In the genomic region with DNA sequence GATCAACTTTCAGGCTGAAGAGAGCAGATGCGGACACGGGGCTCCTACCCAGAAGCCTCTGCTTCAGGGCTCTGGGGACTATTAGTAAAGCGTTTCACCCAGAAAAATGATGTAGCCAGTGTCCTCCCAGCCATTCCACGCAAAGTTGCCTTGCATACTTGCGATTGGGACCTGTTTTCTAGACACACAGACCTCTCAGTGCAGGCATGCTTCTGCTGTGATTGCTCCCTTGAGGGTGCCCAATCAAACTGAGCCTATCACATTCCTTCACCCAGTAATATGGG, we compare ENCODE assay signal across 24 mouse cellular contexts. TPM values are rescaled to one million over a fixed set of nuclear protein-coding genes. Genes with fewer than 3 reads are reported as not detected.
DNase-seq lines count a peak whose midpoint lies in the region; ATAC-seq and TF ChIP-seq lines count a peak whose summit lies in the region.
"Had no signal": no experiment of that assay in that cellular context is flagged by ENCODE, and none has a peak within 500 bp of the region (broad histone marks: within the 10 kb centered on the region; RNA-seq: fewer than 3 reads in every experiment).

No protein-coding gene starts in this region.

- intact Hi-C loops in gastrocnemius, adult 2 months (cut with DNase I) = no loop called here
- intact Hi-C loops in gastrocnemius, postnatal 36 days (cut with DNase I) = no loop called here
- intact Hi-C loops in left cerebral cortex, adult 2 months (cut with DNase I) = no loop called here

- peak overlapping the region; percentile 68 for H3K27ac ChIP-seq in gastrocnemius, adult 2 months
- H3K27ac ChIP-seq in left cerebral cortex, adult 2 months = peak overlapping the region; percentile 67
- H3K27ac ChIP-seq: heart, embryonic 13.5 days; hindbrain, embryonic 14.5 days; lung, embryonic 15.5 days; midbrain, embryonic 10.5 days; midbrain, embryonic 15.5 days had no signal

- peak overlapping the region; percentile 4; the same call in 1 of the 2 replicates for H3K4me3 ChIP-seq in gastrocnemius, adult 2 months
- H3K4me3 ChIP-seq in left cerebral cortex, adult 2 months = no peak overlapping the region
- H3K4me3 ChIP-seq: heart, adult 2 months; heart, embryonic 13.5 days; lung, embryonic 15.5 days; midbrain, embryonic 10.5 days; midbrain, embryonic 15.5 days had no signal

- peak; percentile 25 for DNase-seq in adrenal gland, postnatal 10 days
- no peak for DNase-seq in adrenal gland, adult 18-20 months (ENCODE audit: low spot score in 2 of 2)
- peak; percentile 23 for DNase-seq in gastrocnemius, adult 2 months
- DNase-seq in gastrocnemius, postnatal 36 days = no peak
- DNase-seq in left cerebral cortex, adult 2 months (ENCODE audit: extremely low spot score in 1 of 2, low spot score in 2 of 2) = no peak
- no peak for DNase-seq in left cerebral cortex, adult 8-10 months (ENCODE audit: low spot score in 2 of 2)
- DNase-seq: cerebellum, adult 2 months; cerebellum, postnatal 14 days; heart, adult 2 months; heart, postnatal 10 days; kidney, adult 9 months; kidney, postnatal 10 days; spleen, adult 18-20 months; thymus, postnatal 14 days had no signal

- no peak for ATAC-seq in monocyte, adult 5-6 weeks (replicated peaks; ENCODE audit: insufficient number of reproducible peaks, low FRiP score, low TSS enrichment, poor library complexity, severe bottlenecking)
- ATAC-seq: forebrain, embryonic 14.5 days; intestine, postnatal 0 days; midbrain, embryonic 15.5 days had no signal

- no peak for TF ChIP-seq CTCF in gastrocnemius, adult 2 months (IDR thresholded peaks at IDR 0.05)
- TF ChIP-seq CTCF in left cerebral cortex, adult 2 months (IDR thresholded peaks at IDR 0.05) = no peak

RNA-seq across cellular contexts. Expression of gene Steap4, which starts 42.0 kb away (rescaled TPM):
- 10 to 100 TPM; 36.1 to 42.8 TPM for total RNA-seq in adrenal gland, postnatal 10 days (2021)
- total RNA-seq in adrenal gland, adult 18-20 months (2021) = 10 to 100 TPM; 12.6 to 64.5 TPM
- total RNA-seq in gastrocnemius, adult 2 months (2021) = 10 to 100 TPM; 20.0 to 20.8 TPM
- total RNA-seq in gastrocnemius, postnatal 36 days (2021) = 10 to 100 TPM; 16.5 to 19.1 TPM
- total RNA-seq in left cerebral cortex, adult 2 months (2021) = under 1 TPM; 0.09 to 0.14 TPM
- total RNA-seq in left cerebral cortex, adult 8-10 months (2022) = under 1 TPM; 0.11 to 0.21 (median 0.15) TPM
- total RNA-seq in monocyte, adult 5-6 weeks (2017) = not detected in 3 replicates
- total RNA-seq: hematopoietic stem cell, adult 5-6 weeks; megakaryocyte progenitor cell, adult 5-6 weeks had no signal

Comparison
In these comparisons a context has a peak if more than half of its experiments do, and no peak if none do; other contexts are left out.
1. DNase-seq: peak in adrenal gland, postnatal 10 days (single experiment) and gastrocnemius, adult 2 months (single experiment); none in adrenal gland, adult 18-20 months (0 of 2), gastrocnemius, postnatal 36 days (0 of 2), left cerebral cortex, adult 2 months (0 of 2) and left cerebral cortex, adult 8-10 months (0 of 2).
2. RNA of gene Steap4, which starts 42.0 kb away (total RNA-seq): 12.6 to 64.5 TPM in adrenal gland, adult 18-20 months, 36.1 to 42.8 TPM in adrenal gland, postnatal 10 days, 20.0 to 20.8 TPM in gastrocnemius, adult 2 months and 16.5 to 19.1 TPM in gastrocnemius, postnatal 36 days; 0.11 to 0.21 TPM in left cerebral cortex, adult 8-10 months, 0.09 to 0.14 TPM in left cerebral cortex, adult 2 months and not detected in monocyte, adult 5-6 weeks; every median in the first group is over 10 times any median in the second.